Mouse (Mus musculus): ENCODE measurements at regions not wholly inside any gene's neighbourhood (a gene's known extent, or its start where the extent isn't known, plus 50 kb on each side); places are given as distances from the start of the nearest gene placed in this dataset.

DNA sequence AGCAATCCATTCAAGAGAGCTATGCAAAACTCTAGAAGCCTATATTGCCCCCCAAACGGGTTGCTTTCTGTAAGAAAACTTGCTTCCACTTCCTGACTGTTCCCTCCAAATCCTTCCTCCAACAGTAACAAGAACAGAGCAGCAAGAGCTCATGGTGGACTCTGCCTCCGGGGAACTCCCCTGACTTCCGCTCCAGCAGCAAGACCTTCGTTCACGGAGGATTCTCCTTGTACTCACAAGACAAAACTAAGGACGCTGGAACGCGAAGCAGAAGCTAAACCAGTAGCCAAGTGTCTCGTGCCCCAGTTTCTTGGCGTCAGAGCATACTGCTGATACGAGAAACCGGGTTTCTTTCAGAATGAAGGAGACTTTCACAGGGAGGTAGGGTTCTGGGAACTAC, 50.7 kb downstream of the H2al2a start:
- in situ Hi-C loops (cut with MboI, MseI), result no loop called here

DNA sequence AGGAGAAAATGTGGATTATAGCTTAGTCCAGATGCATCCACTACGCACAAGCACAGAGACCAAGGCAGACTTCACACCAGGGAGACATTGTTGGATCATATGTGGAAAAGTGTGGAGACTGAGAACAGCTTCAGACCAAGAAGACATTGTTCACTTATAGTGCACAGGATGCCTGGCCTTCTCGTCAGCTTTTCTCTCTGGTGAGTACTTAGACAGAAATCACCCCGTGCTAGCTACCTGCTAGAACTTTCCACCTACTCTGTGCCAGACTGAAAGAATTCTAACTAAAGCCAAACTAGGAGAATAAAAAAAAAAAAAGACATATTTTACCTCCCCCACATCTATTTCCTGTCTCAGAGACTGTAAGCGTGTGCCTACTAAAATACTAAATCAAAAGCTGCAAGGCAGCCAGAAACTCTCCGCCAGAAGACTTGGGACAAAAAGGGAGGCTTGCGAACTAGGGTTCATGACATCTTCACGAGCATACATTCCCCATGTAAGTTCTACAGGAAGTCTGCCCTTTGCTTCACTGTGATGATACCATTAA, 51.3 kb downstream of the H2al2a start:
- in situ Hi-C loops (cut with MboI, MseI), result no loop called here

DNA sequence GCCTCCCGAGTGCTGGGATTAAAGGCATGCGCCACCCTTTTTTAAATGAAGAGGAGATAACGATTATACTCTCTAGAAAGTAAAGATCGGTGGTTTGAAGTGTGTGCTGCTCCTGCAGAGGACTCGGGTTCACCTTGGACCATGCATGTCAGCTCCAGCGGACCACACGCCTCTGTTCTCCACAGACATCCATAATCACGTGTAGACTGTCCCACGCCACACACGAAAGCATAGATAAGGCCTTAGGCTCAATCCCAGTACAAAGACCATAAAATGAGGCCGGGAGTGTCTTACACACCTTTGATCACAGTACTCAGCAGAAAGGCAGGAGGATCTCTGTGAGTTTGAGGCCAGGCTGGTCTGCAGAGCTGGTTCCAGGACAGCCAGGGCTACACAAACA, 53.3 kb downstream of the H2al2a start:
- in situ Hi-C loops (cut with MboI, MseI), result no loop called here

DNA sequence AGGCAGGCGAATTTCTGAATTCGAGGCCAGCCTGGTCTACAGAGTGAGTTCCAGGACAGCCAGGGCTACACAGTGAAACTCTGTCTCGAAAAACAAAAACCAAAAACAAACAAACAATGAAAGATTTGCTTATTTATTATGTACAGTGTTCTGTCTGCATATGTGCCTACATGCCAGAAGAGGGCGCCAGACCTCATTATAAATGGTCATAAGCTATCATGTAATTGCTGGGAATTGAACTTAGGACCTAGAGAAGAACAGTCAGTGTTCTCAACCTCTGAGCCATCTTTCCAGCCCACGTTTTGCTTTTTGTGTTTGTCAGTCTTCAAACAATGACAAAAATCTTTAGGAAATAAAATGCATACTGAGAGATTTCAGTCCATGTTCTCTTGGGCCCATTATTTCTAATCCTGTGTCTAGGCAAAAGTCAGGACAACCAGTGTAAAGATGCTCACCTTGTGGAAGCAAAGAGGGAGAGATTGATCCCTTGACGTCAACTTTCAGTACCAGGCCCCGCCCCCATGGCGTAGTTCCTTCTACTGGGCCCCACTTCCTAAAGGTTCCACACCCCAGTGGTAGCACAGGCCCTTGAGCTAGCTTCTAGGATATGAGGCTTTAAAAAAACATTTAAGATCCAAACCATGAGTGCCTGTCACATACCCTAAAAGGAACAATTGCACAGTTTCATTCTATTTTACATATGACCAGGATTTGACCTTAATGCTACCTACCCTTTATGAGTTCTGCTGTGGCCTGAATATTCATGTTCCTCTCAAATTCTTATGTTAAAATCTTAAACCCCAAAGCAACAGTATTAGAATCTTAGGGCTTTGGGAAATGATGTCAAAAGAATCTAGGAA, 54.0 kb downstream of the H2al2a start:
- in situ Hi-C loops (cut with MboI, MseI), result no loop called here

DNA sequence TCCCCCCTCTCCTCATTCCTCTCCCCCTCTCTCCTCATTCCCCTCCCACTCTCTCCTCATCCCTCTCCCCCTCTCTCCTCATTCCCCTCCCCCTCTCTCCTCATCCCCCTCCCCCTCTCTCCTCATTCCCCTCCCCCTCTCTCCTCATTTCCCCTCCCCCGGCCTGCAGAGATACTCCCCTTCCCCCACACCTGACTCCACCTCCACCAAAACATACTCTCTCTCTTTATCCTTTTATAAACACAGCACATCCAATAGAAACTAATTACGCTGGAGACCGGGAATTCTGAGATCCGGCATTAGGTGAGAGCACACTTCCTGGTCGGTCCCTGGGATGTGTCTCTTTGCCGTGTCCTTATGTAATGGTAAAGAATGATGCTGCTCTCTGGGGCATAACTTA, 54.8 kb downstream of the H2al2a start:
- in situ Hi-C loops (cut with MboI, MseI), result no loop called here

DNA sequence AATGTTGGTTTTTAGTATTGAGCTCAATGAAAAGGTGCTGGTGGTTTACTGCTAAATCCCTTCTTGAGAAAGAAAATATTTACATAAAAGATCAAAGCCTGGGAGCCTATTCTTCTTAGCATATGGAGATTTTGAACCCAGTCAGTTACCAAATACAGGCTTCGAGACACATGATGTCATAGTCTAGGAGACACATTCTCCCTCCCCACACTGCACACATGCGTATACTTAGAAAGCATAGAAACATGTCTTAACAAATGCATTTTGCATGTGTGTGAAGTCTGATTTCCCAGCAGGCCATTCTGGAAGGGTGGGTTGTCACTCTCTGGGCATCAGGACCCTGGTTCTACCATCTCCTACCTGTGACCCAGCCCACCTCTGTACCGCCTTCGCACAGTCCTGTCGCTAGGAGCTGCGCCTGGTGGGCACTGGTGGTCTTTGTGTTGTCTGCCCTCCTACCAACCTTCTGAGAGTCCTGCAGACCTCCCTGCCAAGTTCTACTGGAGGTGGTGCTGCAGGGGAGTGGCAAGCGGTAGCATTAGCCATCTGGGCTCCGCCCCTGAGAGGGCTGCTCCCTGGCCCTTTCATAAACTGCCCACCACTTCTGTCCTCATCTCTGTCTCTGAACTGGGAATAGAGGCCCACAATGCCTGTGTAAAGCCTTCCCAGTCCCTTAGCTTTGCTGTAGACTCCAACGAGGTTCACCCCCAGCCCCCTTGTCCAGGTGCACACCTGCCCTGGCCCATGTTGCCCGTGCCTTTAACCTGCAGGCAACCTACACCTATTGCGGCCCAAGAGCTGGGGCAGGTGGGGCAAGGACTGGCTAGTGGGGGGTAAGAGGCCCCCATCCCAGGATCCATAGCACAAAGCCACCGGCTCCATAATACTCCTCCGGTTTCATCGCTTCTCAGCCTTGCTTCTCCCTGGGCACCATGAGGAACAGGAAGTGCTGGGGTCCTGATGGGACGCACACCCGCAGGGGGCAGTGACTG, 56.6 kb downstream of the H2al2a start:
- in situ Hi-C loops (cut with MboI, MseI), result loop anchor here (10.0 kb wide), 1 partner anchor 295 kb away; no protein-coding TSS in a partner anchor

DNA sequence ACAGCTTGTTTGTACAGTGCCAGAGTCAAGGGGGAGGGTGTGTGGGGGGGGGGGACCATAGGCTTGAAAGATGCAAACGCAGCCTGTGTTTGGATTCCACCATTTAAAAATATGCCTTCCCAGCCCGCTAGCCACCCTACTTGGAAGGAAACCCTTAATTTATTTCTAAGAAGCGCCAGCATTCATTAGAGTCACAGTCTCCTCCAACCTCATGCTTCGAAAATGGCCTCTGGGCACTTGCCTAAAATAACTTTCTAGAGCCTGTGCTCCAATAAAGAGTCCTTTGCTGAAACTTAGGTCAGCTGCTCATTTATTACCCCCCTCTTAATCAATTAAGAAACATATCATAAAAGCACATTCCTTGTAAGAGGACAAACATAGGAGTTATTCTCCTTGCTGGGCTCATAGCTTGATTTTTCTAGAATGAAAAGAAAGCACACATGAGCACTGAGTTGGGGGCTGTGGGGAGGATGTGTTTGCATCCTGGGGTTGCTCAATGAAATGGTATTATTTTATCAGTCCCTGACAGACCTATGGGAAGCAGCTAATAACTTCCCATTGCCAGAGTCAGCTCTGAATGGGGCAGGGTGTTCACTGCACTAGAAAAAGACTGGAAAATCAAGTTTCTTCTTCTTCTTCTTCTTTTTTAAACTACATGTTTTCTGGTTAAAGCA, 57.4 kb downstream of the H2al2a start:
- in situ Hi-C loops (cut with MboI, MseI), result loop anchor here (10.0 kb wide), 1 partner anchor 295 kb away; no protein-coding TSS in a partner anchor

DNA sequence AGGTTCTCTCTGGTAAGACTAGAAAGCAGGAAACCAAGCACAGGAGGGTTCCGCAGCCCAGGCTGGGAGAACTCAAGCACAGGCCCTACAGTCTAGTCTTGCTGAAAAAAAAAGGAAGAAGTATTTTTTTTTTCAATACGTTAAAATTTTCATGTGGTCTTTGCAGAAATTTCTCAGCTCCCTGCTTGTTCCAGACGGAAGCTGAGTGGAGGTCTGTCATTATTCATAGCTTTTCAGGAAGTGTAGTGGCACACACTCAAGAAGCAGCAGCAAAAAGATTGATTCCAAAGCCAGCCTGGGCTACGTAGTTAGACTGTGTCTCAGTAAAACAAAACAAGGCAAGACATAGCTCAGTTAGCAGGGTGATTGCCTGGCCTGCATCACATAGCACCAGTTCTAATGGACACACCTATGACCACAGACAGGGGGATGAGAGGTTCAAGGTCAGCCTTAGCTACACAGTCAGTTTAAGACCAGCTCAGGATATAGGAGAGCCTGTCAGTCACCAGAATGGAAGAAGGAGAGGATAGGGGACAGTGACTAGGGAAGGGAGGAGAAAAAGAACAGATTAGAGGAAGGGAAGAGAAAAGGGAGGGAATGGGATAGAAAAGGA, 60.1 kb downstream of the H2al2a start:
- in situ Hi-C loops (cut with MboI, MseI), result loop anchor here (10.0 kb wide), 1 partner anchor 292 kb away; no protein-coding TSS in a partner anchor

DNA sequence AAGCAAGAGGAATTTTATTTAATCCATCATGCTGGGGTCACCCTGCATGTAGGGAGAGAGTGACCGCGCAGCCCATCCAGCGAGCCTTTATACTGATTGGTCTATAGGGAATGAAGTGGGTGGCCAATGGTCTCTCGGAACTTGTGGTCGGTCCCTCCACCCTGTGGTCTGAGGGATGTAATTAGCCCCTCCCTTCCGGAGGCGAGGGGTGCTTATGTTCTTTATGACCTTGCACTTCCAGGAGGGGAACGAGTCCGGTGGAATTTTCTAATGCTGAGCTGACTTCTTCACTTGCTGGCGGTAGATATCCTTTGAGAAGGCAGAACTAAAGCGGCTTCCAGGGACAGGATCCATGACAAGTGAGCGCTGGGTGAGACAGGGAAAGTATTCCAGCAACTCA, 60.8 kb downstream of the H2al2a start:
- in situ Hi-C loops (cut with MboI, MseI), result loop anchor here (10.0 kb wide), 1 partner anchor 291 kb away; no protein-coding TSS in a partner anchor

DNA sequence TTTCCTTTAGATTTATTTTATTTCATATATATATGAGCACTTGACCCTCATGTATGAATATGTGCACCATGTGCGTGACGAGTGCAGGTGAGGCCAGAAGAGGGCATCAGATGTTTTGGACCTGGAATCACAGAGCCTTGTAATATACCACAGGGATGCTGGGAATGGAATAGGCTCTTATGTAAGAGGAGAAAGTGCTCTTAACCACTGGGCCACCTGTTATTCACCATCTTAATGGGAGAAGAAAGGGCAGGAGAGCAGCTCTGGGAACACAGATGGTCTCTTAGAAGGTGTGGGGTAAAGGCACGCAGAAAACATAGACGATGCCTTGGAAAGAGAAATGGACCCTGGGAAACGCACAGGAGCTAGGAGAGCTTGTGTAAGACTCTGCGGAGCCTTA, 61.3 kb downstream of the H2al2a start:
- in situ Hi-C loops (cut with MboI, MseI), result loop anchor here (10.0 kb wide), 1 partner anchor 291 kb away; no protein-coding TSS in a partner anchor

DNA sequence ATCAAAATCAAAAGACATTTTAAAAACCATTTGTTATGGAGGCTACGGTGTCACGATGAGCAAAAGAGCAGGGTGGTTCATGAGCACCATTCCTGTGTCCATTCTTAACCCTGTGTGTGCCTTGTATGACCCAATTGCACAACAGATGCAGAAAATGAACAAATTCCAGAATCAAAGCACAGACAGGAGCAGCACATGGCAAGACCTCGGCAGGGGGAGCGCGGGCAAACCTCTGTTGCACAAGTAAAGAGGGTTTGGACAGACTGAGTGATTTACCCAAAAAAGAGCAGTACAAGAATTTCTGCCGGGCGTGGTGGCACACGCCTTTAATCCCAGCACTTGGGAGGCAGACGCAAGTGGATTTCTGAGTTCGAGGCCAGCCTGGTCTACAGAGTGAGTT, 62.1 kb downstream of the H2al2a start:
- in situ Hi-C loops (cut with MboI, MseI), result loop anchor here (10.0 kb wide), 1 partner anchor 290 kb away; no protein-coding TSS in a partner anchor

DNA sequence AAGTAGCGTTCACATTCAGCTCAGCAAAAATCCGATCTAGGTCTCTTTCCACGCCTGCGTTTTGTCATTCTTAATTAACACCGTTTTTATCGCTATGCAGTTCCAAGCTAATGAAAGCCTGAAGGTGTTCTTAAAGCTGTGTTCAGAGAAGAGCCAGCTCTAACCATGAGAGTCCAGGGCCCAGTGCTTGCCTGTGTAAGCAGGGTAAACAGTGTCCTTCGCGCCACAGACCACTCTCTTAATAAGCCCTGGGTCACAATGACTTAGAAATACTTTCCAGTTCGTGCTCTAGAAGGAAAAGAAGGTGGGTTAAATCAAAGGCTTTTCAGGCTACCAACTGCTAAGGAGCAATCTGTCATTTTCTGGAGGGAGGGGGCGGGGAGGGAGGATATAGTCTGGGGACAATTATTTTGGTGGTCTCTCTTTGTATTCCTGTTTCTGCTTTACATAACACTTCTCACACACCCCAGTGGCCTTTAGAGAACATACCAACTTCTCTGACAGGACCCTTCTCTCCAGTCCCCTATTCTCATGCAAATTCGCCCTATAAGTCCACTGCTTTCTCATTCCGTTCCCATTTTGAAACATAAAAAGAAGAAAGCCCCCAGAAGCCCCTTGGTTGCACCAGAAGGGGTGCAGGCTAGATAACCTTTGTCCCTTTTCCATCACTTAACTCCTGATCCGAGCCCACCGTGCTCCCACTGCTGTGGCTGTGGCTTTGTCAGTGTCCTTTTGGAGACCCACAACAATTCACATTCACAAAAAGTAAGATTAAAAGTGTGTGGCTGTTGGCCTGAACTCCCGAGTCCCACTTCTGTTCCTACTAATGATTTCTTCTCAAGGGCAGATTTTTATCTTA, 63.6 kb downstream of the H2al2a start:
- in situ Hi-C loops (cut with MboI, MseI), result loop anchor here (10.0 kb wide), 1 partner anchor 288 kb away; no protein-coding TSS in a partner anchor

DNA sequence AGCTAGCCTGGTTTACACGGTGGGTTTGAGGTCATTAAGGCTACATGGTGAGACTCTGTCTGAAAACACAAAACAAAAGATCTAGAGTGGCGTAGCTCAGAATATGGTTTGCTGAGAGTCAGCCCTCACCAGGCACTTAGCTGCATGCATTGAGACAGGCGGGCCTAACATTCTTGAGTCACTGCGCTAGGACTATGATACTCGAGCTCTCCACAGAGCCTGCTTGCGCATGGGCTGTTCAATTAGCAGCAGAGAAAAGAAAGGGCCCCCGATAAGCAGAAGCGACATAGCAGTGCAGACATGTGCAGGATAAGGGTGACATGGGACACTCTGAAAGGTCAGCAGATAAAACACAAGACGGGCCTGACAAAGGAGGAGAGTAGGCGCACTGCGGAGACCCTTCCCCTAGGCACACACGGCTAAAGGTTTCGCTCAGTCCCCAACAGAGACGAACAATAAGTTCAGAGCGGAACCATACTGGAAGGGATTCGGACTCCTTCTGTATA, 64.3 kb downstream of the H2al2a start:
- in situ Hi-C loops (cut with MboI, MseI), result loop anchor here (10.0 kb wide), 1 partner anchor 288 kb away; no protein-coding TSS in a partner anchor

DNA sequence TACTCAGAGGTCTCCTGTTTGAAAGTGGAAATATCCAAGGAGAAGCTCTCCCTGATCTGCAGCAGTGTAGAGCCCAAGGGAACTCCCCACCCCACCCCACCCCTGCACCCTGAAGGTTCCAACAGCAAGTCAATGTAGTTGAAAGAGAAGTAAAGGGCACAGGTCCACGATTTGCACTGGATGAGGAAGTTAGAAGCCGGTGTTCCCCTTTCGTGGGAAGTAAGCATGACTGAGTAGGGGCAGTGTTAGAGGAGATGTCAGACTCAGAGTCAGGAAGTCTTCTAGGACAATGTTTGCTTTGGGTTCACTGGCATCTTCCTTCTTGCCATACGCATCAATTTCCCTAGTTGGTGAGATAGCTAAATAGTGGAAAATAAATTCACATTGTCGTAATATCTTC, 64.9 kb downstream of the H2al2a start:
- in situ Hi-C loops (cut with MboI, MseI), result loop anchor here (10.0 kb wide), 1 partner anchor 287 kb away; no protein-coding TSS in a partner anchor

DNA sequence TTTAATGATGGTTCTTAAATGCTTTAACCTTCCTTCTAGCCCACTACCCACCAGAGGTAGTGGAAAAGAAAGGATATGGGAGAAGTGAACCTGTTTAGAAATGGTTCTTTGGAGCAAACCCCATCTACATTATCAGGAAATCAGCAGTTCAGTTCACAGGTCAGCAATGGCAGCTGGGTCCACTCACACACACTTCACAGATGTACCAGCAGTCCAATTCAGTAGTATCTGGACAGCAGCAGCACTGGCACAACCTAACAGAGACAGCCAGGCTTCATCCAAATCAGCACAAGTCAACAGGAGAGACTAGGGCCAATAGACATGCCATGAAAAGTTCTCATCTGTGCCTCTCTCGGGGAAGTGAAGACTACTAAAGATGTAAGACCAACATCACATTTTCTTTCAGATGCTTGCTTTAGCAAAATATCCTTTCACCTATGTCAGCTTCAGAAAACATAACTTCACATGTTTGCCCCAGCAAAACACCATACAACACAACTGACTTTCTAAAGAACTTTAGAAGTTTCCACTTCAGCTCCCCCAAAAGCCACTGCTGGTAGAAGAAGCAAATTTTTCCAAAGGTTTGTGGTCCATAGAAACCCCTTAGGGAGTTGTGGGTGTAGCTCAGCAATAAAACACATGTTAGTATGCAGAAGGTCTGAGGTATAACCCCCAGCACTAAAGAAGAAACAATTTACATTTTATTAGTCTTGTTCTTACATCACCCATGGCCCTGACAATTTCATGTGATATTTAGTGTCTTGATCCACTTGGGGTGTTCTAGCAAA, 77.7 kb downstream of the H2al2a start:
- in situ Hi-C loops (cut with MboI, MseI), result no loop called here

DNA sequence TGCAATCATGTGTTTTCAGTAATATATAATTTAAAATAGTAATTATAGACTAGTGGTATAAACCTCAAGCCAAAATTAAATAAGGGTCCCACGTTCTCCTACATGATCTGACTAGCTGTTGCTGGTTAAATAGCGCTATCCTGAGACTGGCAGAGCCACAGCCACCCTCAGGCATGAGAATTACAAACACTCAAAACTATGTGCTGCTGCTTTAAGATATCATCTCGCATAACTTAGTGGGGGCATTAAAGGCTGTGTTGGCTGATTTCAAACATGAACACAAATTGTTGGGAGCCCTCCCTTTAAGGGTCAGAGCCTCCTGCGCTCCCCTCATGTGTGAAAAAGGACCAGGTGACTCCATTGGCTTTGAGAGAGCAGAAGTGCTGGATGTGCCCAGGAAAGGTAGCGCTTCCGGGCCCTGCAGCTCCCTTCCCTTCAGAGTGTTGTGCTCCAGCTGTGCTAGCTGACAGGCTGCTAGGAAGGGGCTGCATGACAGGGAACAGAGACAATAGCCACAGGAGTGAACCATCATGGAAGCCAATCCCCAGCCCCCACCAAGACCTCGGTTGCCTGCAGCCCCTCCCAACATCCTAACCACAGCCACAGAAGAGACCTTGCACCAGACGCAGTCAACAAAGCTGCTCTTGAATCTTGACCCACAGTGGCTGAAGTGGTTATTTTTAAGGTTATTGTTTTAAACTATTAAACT, 79.4 kb downstream of the H2al2a start:
- in situ Hi-C loops (cut with MboI, MseI), result no loop called here

DNA sequence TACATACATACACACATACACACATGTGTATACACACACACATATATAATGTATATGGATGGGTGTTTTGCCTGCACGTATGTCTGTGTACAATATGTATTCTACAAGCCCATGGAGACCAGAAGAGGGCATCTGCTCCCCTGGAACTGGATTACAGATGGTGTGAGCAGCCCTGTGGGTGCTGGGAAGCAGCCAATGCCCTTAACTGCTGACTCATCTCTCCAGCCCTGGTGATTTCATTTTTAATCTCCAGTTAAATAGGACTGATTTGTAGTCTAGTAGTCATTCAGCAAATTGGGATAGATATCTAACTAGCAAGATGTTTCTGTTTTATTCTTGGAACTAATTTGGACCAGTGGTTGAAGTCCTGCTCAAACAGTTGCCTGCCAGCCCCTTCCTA, 94.1 kb downstream of the H2al2a start:
- in situ Hi-C loops (cut with MboI, MseI), result no loop called here

DNA sequence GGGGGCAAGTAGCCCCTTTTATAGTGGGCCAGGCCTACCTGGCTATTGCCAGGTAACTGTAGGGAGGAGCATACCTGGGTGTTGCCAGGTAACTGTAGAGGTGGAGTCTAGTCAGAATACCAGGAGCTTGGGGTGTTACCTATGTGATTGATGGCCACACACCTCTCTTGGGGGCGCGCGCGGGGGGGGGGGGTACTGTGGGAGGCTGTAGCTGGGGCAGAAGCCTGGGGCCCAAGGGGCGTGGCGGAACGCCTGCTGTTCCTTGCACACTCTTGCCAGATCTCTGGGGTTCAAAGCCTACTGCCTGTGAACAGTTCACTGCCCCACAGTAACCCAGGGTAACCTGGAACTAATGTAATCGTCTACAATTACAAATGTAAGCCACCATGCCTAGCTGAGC, 96.6 kb downstream of the H2al2a start:
- in situ Hi-C loops (cut with MboI, MseI), result no loop called here
